Mouse (Mus musculus) left cerebral cortex, adult 8-10 months (tissue): Measurements from ENCODE around the gene Tpr. TPM values are rescaled to one million over a fixed set of nuclear protein-coding genes. Genes with fewer than 3 reads are reported as not detected.

Source experiments
- DNase-seq, 2 experiments: peaks; one replicate each; pipeline ENCODE4 v3.0.0; 2022; ENCODE audit warnings: low spot score in 2 of 2
- total RNA-seq, 4 experiments: library from RNA; stranded (reverse); gene quantifications; 2 replicates each; pipeline ENCODE4 v1.2.4; 2022

Gene Tpr
- 100 to 1,000 TPM; 101 to 110 (median 105) TPM for total RNA-seq

GRCm38 (mm10) chr1:150392638-150393487, at the start of gene Tpr, which contains the start of gene Odr4:
Gene Tpr, plus strand, starts transcription at chr1:150392838.
Gene Odr4, minus strand, starts transcription at chr1:150393080.
- DNase-seq, result peak; percentile 99

GRCm38 (mm10) chr1:150360864-150361263, 31.8 kb upstream of the Tpr start:
- DNase-seq, result no peak

- no peak for DNase-seq
Measured at GRCm38 (mm10) chr1:150372895-150373294, 19.7 kb upstream of the Tpr start.

- DNase-seq, result no peak
Measured at GRCm38 (mm10) chr1:150374247-150374646, 18.4 kb upstream of the Tpr start.

- DNase-seq, result no peak
Measured at GRCm38 (mm10) chr1:150384138-150384537, 8.5 kb upstream of the Tpr start.

GRCm38 (mm10) chr1:150387572-150387971, 5.1 kb upstream of the Tpr start:
- no peak for DNase-seq

- DNase-seq, result no peak
Measured at GRCm38 (mm10) chr1:150389390-150390129, 3.1 kb upstream of the Tpr start.

GRCm38 (mm10) chr1:150391931-150392637, 554 bp upstream of the Tpr start:
- no peak for DNase-seq

GRCm38 (mm10) chr1:150393488-150393852, 832 bp downstream of the Tpr start:
- no peak for DNase-seq

GRCm38 (mm10) chr1:150396001-150396400, 3.4 kb downstream of the Tpr start:
- no peak for DNase-seq

- no peak for DNase-seq
Measured at GRCm38 (mm10) chr1:150403914-150404313, 11.3 kb downstream of the Tpr start.

GRCm38 (mm10) chr1:150404555-150404954, 11.9 kb downstream of the Tpr start:
- DNase-seq, result no peak

- no peak for DNase-seq
Measured at GRCm38 (mm10) chr1:150407285-150407684, 14.6 kb downstream of the Tpr start.

GRCm38 (mm10) chr1:150409996-150410395, 17.4 kb downstream of the Tpr start:
- no peak for DNase-seq

- no peak for DNase-seq
Measured at GRCm38 (mm10) chr1:150416006-150416405, 23.4 kb downstream of the Tpr start.

- no peak for DNase-seq
Measured at GRCm38 (mm10) chr1:150418426-150418825, 25.8 kb downstream of the Tpr start.

- DNase-seq, result no peak
Measured at GRCm38 (mm10) chr1:150425665-150426064, 33.0 kb downstream of the Tpr start.

- DNase-seq, result no peak
Measured at GRCm38 (mm10) chr1:150426216-150426615, 33.6 kb downstream of the Tpr start.

- DNase-seq, result no peak
Measured at GRCm38 (mm10) chr1:150438641-150439040, 46.0 kb downstream of the Tpr start.

GRCm38 (mm10) chr1:150441731-150442130, 49.1 kb downstream of the Tpr start:
- DNase-seq, result no peak

GRCm38 (mm10) chr1:150458977-150459376, 66.3 kb downstream of the Tpr start:
- DNase-seq, result no peak

GRCm38 (mm10) chr1:150459599-150459998, 67.0 kb downstream of the Tpr start:
- DNase-seq, result no peak
